Mouse (Mus musculus) frontal cortex, postnatal 10 days (tissue): ENCODE data around the gene Kifc5b.

Experiments
- DNase-seq, 2 experiments: peaks; one replicate each; pipeline ENCODE4 v3.0.0; 2022; ENCODE audit warnings: low spot score in 2 of 2, mixed read lengths in 1 of 2

The Kifc5b gene

DNA sequence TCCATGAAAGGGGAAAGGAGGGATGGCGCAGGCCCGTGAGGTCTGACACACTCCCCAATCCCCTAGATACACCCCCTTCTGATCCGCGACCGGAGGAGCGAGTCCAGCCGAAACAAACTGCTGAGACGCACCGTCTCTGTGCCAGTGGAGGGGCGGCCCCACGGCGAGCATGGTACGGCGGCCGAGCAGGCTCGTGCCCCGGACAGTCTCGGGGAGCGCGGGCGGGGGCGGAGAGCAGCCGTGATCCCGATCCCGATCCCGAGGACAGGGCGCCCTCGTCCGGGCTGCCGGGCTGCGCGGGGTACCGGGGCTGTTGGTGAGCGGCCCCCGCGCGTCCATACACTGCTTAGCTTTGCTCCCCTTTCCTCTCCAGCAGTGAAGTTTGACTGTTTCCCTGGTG is 29.7 kb downstream of the Kifc5b start:
- peak in 1 of 2 experiments; percentile 72 for DNase-seq

DNA sequence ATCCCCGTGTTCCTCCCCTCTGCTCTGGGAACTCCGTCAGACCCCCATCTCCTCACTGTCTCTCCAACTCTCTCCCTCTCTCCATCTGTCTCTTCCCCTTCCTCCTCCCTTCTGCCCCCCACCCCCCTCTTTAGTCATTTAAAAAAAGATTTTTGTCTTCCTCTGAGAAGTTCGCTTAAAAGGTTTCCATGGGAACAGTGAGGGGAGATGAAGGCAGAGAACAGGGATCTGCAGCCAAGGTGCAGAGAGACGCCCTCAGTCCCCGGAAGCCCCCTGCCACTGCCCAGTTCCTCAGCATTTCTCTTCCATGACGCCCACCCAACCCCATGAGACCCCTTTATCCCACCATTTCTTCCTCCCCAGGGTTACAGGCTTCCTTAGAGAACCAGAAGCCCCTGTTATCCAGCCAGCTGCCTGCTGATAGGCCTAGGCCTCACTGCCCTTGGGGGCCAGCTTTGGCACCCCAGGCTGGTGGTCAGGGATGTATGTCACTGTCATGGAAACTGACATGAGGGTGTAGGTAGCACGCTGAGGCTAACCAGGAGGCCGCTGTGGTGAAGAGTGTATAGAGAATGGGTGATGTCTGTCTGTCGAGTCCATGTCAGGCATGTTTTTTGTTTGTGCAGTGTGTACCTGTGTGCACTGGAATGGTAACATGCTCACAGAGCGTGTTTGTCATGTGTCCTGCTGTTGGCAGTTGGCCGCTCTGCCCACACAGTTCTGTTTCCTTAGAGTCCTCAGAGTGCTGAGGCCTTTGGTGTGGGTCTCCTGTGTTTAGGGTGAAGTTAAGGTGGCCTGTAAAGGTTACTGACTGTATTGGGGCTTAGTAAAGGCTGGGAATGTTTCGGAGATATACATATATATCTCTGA is 30.6 kb downstream of the Kifc5b start:
- peak in 1 of 2 experiments; percentile 24 for DNase-seq

- DNase-seq, result peak in 1 of 2 experiments; percentile 65
These were observed 31.6 kb downstream of the Kifc5b start for GRCm38 (mm10) chr17:26948316-26949050.

DNA sequence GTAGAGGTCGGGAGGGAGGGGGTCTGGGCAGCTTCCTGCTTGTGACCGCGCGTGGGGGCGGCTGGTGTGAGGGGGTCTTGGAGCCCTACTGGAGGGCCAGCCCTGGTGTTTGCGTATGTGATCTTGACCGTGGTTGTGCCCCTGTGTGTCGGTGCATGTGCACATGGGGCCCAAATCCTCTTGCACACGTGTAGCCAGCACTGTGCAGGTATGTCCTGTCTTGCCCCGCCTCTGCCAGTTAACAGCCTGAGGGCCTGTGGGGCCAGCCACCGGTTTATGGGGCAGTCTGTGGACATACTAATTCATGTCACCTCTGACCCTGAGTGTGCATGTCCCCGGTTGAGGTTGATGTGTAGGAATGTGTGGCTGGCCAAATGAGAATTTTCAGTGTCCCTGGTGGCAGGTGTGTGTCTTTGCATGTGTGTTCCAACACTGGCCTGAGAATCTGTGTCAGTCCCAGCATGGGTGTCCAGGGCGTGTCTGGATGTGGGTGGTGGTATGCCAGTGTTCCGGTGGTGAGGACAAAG is 32.2 kb downstream of the Kifc5b start:
- no peak for DNase-seq

GRCm38 (mm10) chr17:26949866-26950265 is 33.0 kb downstream of the Kifc5b start:
- DNase-seq, result no peak

- no peak for DNase-seq
These were observed 33.8 kb downstream of the Kifc5b start for GRCm38 (mm10) chr17:26950560-26951288.

- DNase-seq, result peak; percentile 83 to 89
These were observed 34.5 kb downstream of the Kifc5b start for GRCm38 (mm10) chr17:26951406-26951805.

DNA sequence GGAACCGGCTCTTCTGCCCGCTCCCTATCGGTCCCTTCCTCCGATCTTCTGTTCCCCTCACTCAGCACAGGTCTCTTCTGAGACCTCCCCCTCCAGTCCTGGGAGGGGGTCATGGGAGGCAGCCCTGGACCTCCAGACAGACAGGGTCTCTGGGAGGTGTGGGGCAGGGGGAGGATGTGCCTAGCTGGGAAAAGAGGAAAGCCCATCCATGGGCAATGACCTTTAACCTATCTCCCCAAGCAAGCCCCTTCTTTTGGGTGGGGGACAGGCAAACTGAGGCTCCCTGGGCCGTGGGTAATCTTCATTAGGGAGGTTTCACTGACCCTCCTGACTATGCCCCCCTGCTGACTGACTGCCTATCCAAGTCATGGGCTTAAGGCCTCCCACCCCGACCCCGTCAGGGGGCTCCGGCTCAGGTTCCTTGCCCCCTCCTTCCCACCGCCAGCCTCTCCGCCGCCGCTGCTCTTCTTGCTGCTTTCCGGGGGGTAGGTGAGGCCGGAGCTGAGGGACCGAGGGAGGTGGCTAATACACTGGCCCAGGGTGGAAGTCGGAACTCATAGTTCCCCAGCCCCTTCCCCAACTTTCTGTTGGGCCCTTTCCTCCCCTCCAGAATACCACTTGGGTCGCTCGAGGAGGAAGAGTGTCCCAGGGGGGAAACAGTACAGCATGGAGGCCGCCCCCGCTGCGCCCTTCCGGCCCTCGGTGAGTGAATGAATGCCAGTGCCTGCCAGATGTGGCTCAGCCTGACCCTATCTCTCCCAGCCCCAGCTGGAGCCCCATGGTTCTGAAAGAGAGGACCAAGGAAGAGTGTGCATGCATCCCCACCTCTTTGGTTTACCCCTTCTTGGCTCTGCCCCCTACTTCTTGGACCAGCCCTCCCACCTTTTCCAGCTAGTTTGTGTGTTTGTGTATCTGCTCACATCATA is 35.3 kb downstream of the Kifc5b start:
- no peak for DNase-seq

DNA sequence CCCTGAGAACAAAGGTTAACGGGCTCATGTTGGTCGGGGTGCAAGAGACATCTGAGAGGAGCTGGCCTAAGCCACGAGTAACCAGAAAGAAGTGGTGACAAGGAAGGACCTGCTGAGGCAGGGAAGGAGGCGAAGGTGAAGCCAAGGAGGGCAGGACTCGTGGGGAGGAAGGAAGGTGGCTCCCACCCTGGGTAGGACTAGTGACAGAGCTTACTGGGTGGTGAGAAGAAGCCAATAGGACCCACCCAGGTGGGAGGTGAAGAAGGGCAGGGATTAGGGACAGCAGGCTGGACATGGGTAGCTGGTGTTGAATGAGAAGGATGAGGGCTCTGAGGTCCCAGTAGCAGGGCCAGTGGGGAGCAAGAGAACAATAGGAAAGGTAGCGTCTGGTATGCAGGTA is 36.3 kb downstream of the Kifc5b start:
- no peak for DNase-seq

DNA sequence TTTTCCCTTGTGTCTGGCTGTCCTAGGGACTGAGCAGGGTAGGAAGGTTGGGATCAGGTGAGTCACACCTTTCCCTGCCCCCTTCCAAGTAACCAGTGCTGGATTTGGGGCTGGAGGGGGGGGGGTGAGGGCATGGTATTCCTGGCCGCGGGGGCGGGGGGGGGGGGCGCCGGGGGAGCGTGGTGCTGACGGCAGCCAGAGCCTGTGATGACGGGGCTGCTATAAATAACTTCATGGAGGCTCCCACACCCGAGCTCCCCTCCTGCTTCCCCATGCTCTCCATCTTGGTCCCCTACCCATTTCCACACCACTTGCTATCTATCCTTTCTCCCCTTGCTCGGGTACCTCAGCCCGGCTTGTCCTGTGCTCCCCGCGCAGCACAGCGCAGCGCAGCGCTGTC is 36.8 kb downstream of the Kifc5b start:
- no peak for DNase-seq

- DNase-seq, result no peak
These were observed 39.4 kb downstream of the Kifc5b start for GRCm38 (mm10) chr17:26956309-26956708.

GRCm38 (mm10) chr17:26956895-26957294 is 40.0 kb downstream of the Kifc5b start:
- DNase-seq, result peak in 1 of 2 experiments; percentile 13

GRCm38 (mm10) chr17:26957872-26958271 is 41.0 kb downstream of the Kifc5b start:
- DNase-seq, result no peak

DNA sequence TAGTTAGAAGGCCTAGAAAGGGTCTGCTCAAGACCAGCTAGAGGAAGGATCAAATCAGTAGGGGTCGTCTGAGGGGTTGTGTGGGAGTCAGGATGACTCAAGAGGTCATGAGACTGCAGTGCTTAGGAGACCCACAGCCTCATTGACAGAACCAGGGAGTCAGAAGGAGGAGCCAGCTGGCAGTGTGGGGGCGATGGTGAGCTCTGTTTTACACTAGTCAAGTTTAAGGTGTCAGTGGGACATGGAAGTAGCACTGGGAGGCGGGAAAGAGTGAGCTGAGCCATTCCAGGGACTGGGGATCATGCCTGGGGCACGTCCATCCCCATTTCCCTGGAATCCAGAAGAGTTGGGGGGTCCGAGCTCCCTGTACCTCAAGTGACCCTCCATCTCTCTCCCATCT is 42.0 kb downstream of the Kifc5b start:
- peak in 1 of 2 experiments; percentile 20 for DNase-seq

DNA sequence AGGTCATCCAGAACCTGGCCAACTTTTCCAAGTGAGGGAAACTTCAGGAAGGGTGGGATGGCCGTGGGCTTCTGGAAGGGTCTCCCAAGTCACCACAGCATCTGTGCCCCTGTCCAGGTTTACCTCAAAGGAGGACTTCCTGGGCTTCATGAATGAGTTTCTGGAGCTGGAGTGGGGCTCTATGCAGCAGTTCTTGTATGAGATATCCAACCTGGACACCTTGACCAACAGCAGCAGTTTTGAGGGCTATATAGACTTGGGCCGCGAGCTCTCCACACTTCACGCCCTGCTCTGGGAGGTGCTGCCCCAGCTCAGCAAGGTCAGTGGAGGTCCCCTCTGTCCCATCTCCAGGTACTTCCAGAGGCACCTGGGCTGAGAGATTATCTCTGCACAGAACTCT is 42.9 kb downstream of the Kifc5b start:
- DNase-seq, result no peak

- peak in 1 of 2 experiments; percentile 9 for DNase-seq
These were observed 44.8 kb downstream of the Kifc5b start for GRCm38 (mm10) chr17:26961572-26962240.

DNA sequence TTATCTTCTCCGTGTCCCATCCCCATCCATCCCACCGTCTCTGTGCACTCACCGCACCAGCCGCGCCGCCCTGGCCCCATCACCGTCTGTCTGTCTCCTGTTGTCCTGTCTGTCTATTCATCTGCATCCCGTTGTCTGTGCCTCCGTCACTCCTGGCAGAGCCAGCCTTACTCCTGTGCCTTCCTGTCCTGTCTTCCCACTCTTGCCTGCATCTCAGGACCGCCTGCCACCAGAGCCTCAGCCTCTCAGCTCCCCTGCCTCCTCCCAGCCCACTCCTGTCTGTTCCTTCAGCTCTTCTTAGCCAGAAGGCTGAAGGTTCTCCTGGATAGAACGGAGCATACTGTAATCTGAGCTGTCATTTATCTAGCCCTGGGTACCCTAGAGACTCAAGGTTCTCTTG is 50.1 kb downstream of the Kifc5b start:
- DNase-seq, result peak in 1 of 2 experiments; percentile 8

DNA sequence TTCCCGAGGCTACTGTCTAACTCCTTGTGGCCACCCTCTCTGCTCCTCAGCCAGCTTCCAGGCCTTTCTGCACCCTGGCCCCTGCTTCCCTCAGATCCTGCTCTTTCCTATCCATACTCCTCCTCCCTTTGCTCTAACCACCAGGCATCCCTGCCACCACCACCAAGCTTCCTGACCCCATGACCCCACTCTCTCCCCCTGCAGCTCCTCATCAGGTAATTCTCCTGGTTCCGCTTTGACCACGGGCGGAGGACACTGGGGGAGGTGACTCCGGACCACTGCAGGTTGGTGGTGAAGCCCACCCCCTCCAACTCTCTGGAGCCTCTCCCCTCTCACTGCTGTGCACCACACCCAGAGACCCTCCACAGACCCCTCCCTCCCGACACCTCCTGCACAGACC is 50.6 kb downstream of the Kifc5b start:
- peak in 1 of 2 experiments; percentile 8 for DNase-seq

DNA sequence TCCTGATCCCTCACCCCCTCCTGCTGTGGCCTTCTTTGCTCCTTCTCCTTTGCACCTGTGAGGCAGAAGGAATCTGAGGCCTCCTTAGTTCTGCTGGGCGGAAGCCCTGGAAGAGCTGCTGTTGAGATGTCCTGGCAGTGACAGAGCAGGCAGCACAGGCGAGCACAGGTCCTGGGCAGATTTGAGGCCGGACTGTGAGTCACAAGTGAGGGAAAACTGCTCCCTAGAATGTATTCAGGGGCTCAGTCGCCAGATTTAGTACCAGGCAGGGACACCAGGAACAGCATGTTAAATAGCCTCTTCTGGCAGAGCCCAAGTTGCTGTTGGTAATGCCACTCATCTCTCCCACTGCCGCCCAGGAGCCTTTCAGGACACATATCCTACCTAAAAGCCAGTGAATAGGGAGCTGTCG is 51.3 kb downstream of the Kifc5b start:
- peak in 1 of 2 experiments; percentile 10 for DNase-seq

DNA sequence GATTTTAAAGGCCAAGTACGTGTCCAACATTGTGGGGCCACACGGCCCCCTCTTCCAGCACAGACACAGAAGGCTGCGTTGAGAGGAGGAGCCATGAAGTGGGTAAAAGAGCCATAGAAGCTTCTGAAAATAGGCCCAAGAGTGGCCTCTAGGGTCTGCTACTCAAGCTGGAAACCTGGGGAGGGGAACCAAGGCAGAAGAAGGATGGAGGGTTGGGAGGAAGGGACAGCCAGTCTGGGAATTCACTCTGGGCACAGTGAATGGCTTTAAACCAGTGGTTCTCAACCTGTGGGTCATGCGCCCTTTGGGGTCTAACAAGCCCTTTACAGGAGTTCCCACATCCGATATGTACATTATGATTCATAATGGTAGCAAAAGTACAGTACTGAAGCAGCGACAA is 52.4 kb downstream of the Kifc5b start:
- no peak for DNase-seq
